Mouse (Mus musculus) adrenal gland, postnatal 10 days (tissue): ENCODE data around the gene Ptger2. TPM values are rescaled to one million over a fixed set of nuclear protein-coding genes. Genes with fewer than 3 reads are reported as not detected.
"Not testable (repeated sequence)": the region's sequence is repeated elsewhere in the genome, so short reads cannot be mapped to it uniquely, and the experiment has no call there.

Source experiments
- DNase-seq: peaks from one replicate; pipeline ENCODE4 v3.0.0; 2021; ENCODE audit warnings: mixed read lengths
- long read RNA-seq, 2 experiments: library from polyadenylated mRNA; stranded (forward); transcript quantifications; one replicate each; pipeline ENCODE4 v2.0.0; 2021
- total RNA-seq, 2 experiments: library from RNA; stranded (reverse); gene quantifications; 2 replicates each; pipeline ENCODE4 v1.2.3; 2021

Gene Ptger2
- 1 to 10 TPM; 1.3 to 1.5 TPM for total RNA-seq
- long read RNA-seq, experiment 1, transcript Ptger2-201 (2 exons, 3,684 nt): major isoform, 5 of 6 reads
- long read RNA-seq, experiment 1, partial matches to known transcripts: 0 of 6 reads
- long read RNA-seq, experiment 1, other reads (novel, unspliced or antisense): 1 of 6 reads
- long read RNA-seq, experiment 2, partial matches to known transcripts: 0 of 3 reads
- long read RNA-seq, experiment 2, other reads (novel, unspliced or antisense): 0 of 3 reads

DNA sequence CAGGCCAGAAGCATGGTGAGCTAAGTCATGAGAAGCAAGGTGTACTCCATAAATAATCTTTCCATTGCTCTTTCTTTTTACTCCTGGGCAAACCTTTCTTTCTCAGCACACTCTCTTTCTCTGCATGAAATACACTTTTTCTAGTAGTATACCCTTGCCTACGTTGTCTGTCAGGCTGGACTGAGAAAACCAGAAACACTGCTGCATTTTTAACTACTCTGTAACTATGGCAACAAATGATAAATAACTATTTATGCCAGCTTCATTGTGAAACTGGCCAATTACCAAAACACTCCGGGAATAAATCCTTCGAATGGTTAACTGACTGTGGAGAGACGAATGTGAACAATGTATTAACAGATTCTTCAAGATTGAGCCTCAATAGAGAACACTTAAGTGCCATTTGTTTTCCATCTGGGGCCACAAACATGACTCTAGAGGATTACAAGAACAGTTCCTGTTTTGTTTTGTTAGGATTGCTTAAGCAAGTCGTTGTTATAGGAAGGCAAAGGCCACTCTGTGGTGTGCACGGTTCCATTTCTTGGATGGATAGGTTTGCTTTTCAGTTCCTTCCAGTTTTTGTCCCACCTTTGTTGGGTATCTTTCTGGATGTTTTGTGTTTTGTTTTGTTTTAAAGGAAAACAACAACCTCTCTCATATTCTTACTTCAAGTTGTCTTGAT is at the start of gene Ptger2:
Gene Ptger2, plus strand, starts transcription at position 522 of the 682 bp plus-strand sequence.
- not testable (repeated sequence) for DNase-seq

DNA sequence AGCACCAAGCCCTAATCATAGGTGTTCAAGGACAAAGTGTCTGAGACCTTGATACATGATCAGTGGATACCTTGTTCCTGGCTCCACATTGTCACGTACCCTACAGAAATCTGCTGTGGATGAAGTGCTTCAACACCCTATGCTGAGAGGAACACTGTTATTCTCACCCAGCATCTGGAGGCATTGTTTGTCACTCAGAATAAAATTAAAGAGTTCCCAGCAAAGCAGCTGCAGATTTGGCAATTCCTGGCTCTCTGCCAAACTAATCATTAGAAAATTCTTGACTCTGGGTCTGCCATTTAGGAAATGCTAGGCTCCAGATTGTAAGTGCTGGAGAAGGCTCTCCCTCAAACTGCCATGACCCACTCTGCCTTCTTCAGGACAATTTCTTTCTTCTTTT is 27.2 kb upstream of the Ptger2 start:
- DNase-seq: no peak

DNA sequence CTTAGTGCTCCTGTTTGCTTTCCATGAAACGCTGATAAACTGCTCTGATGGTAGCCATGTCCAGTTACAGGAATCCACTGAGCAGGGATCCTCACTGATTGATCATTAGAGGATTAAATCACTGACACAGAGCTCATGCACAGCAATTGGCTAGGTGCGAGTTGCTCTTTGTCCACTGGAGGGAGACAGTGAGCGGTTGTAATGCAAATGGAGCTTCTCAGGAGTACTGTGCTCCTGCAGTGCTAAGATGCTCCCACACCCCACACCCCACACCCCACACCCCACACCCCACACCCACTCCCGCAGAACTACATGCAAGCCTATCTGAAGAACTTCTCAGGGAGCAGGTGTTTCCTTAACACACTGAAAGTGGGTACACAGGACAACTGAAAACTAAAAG is 10.7 kb upstream of the Ptger2 start:
- peak; percentile 78 for DNase-seq

- DNase-seq: peak; percentile 40
Measured at GRCm38 (mm10) chr14:44979887-44980286, 8.1 kb upstream of the Ptger2 start.

DNA sequence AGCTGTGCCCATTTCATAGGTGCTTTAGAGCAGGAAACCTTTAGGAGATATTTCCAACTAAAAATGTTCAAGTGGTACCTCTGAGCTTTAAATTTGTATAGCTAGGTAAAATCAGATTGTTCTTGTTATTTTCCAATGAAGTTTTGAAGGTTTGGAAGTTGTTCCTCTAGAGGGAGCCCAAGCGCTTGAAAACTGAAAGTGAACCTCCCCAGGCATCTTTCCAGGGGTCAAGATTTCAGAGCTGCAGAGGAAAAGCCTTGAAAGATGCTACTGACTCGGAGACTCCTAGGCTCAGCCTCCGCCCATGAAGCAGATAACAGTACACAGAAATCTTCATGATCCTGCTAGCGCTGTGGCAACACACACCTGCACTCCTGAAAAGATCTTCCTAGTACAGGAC is 6.5 kb upstream of the Ptger2 start:
- DNase-seq: peak; percentile 64

GRCm38 (mm10) chr14:44984106-44984505 is 3.9 kb upstream of the Ptger2 start:
- no peak for DNase-seq

GRCm38 (mm10) chr14:44986248-44986647 is 1.7 kb upstream of the Ptger2 start:
- DNase-seq: no peak

DNA sequence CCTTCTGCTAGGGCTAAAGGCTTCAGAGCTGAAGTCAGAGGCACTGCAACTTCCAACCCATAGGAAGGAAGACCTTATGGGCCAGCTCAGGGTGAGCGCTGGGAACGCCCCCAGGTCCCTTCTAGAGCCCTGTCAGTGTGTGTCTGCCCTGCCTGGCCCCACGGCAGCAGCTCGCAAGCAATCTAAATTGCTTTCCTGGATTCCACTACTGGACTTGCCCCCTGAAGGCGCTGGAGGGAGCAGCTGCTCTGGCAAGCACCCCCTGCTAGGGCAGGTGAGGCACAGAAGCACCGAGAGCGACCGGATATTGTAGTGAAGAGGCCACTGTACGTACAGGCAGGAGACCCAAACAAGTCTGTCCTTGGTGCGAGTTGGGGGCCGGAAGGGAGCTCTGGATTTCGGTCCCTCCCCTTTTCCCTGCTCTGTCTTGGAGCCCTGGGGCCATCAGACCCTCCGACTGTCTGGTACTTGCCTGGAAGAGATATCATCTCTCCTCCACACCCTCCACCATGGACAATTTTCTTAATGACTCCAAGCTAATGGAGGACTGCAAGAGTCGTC is 541 bp downstream of the Ptger2 start:
- DNase-seq: peak; percentile 11

DNA sequence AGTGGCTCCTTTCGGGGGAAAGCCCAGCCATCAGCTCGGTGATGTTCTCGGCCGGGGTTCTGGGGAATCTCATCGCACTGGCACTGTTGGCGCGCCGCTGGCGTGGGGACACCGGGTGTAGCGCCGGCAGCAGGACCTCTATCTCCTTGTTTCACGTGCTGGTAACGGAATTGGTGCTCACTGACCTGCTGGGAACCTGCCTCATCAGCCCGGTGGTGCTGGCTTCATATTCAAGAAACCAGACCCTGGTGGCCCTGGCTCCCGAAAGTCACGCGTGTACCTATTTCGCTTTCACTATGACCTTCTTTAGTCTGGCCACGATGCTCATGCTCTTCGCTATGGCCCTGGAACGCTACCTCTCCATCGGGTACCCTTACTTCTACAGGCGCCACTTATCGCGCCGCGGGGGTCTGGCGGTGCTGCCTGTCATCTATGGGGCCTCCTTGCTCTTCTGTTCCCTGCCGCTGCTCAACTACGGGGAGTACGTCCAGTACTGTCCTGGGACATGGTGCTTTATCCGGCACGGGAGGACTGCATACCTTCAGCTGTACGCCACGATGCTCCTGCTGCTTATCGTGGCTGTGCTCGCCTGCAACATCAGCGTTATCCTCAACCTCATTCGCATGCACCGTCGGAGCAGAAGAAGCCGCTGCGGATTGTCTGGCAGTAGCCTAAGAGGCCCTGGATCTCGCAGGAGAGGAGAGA is 1.2 kb downstream of the Ptger2 start:
- DNase-seq: peak; percentile 18

- no peak for DNase-seq
Measured at GRCm38 (mm10) chr14:44989751-44990150, 1.8 kb downstream of the Ptger2 start.

DNA sequence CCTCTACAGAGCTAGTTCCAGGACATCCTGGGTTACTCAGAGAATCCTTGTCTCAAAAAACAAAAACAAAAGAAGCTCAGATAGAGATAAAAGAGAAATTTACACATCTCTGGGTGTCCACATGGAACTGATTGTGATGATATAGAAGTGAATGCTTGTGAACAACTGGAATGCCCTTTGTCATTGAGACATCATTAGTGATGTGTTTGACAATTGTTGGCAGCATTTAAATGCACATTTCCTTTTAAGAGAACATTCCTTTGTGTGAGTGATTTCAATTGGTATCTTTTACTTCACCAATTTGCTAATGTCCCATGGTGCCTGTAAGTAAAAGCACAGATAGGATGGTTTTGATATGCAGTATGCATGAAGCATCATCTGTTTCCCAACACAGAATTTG is 6.3 kb downstream of the Ptger2 start:
- DNase-seq: no peak

DNA sequence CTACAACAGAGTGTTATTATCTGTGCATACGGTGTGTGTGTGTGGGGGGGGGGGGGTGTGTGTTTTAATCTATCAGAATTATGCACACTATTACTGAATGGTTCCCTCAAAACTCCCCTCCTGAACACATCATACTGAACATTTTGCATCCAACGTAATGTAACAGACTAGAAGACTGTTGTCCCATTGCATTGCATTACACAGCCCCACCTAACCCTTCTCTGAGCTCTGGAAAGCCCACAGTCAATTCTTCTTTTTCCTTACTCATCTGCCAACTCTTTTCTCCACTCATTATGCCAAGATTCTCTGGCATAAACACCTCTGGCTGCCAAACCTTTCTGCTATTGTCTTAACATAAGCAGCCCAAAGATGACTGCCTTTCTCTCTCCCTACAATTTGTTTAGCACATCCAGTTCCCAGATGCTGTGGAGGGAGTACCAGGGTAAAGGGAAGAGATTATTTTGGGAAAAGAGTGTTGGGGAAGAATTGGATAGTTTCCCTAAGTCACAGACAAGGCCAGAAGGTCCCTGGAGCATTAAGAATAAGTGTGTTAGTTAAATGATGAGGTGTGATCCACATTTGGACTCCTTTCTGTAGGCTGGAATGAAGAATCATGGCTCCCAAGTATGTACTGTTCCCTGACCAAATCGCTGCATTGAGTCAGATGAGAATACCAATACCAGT is 12.2 kb downstream of the Ptger2 start:
- no peak for DNase-seq

DNA sequence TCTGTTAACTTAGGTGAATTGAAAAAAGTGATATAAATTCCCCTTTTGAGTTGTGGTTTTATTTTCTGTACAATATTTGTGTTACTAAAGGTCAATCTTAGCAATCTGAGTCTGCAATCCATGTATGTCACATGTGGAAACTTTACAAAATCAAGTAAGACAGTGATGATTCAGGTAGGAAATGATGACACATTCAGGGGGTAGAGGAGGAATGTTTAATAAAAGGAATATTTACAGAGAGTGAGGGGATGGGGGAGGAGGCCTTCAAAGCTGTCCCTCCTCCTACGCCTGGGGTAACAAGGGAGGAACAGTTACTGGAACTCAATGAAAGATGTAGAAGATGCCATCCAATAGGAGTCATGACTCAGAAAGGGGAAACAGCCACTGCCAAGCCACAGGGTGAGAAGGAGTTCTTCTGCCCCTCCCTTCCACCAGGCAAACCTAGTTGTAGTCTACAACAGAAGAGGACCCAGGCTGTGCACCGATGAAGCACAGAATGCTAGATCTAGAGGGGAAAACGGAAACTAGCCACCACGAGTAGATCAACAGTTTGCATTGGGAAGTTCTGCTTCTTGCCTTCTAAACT is 17.8 kb downstream of the Ptger2 start:
- DNase-seq: no peak

DNA sequence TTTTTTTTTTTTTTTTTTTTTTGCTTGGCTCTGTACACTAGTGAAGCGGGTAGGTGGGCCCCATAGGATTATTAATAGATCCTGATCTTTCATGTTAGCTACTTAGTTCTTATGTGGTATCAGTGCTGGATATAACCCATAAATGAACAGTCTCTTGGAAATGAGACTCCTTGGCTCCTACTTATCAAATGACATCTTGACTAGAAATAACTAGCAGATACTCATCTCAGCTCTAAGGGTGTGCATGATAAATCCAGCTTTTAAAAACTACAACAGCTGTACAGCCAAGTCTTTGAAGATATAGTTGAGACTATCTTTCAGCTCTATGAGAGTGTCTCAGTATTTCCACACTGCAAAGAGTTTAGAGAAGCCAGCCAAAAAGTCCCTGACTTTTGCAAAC is 21.2 kb downstream of the Ptger2 start:
- no peak for DNase-seq

- DNase-seq: no peak
Measured at GRCm38 (mm10) chr14:45011260-45011659, 23.3 kb downstream of the Ptger2 start.

DNA sequence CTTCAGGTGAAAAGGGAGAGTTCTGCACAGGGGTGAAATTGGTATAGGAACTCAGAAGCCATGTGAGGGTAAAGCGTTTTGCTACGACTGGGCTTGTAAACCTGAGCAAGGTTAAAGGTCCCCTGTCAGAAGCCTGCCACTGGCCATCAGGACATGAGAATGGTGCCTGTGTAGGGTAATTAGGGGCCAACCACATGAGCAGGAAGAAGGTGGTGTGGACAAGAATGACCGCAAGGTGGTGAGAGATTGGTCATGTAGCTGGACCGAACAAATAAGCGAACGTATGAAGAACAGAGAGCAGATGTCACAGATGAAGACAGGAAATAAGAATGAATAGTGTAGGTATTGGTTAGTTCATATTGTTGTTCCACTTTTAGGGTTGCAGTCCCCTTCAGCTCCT is 23.7 kb downstream of the Ptger2 start:
- DNase-seq: no peak

- DNase-seq: no peak
Measured at GRCm38 (mm10) chr14:45021551-45021950, 33.6 kb downstream of the Ptger2 start.

- DNase-seq: no peak
Measured at GRCm38 (mm10) chr14:45034293-45034692, 46.3 kb downstream of the Ptger2 start.

- no peak for DNase-seq
Measured at GRCm38 (mm10) chr14:45036579-45036978, 48.6 kb downstream of the Ptger2 start.

DNA sequence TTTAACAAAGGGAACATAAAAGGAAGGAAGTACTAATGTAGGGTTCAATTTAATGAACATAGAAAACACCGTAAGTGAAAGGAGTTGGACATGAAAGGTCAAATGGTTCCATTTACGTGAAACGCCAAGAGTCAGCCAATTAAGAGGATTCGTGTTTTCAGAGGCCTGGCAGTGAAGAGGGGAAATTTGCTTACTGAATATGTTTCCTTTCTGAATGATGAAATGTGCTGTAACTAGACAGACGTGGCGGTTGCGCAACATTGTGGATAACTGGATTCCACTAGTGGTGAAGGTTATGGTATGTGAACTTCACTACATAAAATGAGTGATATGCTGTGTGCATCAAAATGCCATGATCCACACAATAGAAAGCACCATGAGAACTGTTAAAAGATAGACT is 50.1 kb downstream of the Ptger2 start:
- no peak for DNase-seq

DNA sequence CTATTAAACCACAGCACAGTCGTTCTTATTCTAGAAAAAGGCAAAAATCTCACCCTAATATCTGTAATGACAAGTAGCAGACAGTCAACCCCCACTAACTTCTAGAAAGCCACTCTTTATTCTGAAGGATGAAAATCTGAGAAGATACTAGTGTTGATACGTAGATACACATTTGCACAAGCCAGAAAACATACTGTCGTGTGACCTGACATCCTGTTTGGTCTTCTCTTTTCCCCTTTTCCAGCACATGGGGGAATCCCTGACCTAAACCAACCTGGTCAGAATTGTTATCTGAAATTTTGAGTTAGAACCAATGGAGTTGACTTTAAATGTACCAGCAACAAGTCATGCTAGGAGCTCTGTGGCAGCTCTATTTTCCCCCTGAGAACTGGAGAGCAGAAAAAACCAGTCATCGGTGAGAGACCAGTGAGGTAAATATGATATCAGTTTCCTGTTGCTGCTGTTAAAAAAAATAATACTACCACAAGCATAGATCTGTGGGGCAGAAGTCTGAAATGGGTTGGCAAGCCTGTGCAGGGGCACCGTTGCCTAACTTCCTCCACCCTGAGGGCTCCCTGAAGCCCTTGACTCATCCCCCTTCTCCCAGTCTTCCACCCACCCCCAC is 53.0 kb downstream of the Ptger2 start:
- DNase-seq: no peak

DNA sequence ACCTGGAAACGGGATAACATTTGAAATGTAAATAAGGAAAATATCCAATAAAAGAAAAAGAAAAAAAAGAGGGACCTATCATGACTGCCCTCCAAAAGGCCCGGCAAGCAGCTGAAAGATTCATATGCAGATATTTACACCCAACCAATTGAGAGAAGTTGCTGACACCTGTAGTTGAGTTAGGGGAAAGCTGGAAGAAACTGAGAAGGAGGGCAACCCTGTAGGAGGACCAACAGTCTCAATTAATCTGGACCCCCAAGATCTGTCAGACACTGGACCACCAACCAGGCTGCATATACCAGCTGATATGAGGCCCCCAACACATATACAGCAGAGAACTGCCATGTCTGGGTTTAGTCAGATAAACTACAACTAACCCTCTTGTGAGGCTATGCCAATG is 60.1 kb downstream of the Ptger2 start:
- DNase-seq: no peak
